Mouse (Mus musculus): ENCODE data around the gene Macf1. TPM values are rescaled to one million over a fixed set of nuclear protein-coding genes. Genes with fewer than 3 reads are reported as not detected.
A peak's percentile ranks its signal among the peaks of the same experiment; 100 is the strongest.

Macf1 gene
- total and polyA plus RNA-seq, 2 experiments from 2014 or later: 57.3 to 243 TPM

DNA sequence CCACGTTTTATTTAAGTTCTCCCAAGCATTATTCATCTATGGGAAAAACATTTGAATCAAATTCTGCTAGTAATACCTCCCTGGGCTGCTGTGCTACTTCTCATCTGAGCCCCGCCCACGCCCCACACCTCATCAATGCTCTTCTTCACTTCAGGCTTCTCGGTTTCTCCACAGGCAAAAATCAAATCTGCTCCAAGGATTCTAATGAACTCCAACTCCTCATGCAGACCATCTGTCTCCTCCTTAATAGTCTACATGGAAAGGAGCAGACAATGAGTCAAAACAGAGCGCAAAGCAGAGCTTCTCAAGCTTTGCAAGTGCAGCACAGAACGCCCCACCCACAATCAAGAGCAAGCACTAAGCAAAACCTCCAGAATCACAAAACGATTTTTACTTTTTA, 301.0 kb downstream of the Macf1 start:
- DNase-seq (ENCODE audit: low spot score) (no peak), ATAC-seq (no peak)
- H3K27me3 ChIP-seq (ENCODE audit: insufficient read depth, low read length): no peaks in the 10 kb centered on the region
- H3K36me3 ChIP-seq (ENCODE audit: insufficient read depth, low read length): peaks cover 70% of the 10 kb centered on the region
- H3K9me3 ChIP-seq (ENCODE audit: low read length): no peaks in the 10 kb centered on the region
- H3K4me2 ChIP-seq (ENCODE audit: low read depth, low read length): no peak overlapping the region
- H3K4me3 ChIP-seq (ENCODE audit: low read length): no peak overlapping the region
- H3K9ac ChIP-seq (replicated peaks; ENCODE audit: low read length): no peak overlapping the region
- H3K27ac ChIP-seq: 0 out of 2 replicates have a peak overlapping the region, but pooled peaks have one; percentile 7
- no peak for TF ChIP-seq CTCF (IDR thresholded peaks at IDR 0.05; ENCODE audit: low read depth)
- H3K4me1 ChIP-seq (ENCODE audit: insufficient read depth, low read length): no peaks in the 10 kb centered on the region
- 85% methylated on average over 7 of the region's 7 CpGs for WGBS

DNA sequence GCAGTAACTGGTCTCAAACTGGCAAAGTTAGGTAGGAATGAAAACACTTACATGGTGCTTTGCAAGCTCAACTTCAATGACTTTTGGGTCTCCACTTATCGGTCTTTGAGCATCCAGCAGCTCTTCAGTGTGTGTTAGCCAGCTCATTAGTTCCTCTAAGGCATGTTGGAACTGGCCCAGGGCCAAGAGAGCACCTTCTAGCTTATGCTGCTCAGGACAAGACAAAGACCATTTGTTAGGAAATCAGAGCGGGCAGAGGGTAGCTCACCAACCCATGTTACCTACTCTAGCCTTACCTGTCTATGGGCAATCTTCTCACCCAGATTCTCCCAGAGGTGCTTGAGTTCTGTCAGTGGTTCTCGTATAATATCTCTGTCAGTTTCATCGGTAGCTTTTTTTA, 302.1 kb downstream of the Macf1 start:
- H3K27me3 ChIP-seq (ENCODE audit: insufficient read depth, low read length): no peaks in the 10 kb centered on the region
- TF ChIP-seq CTCF (IDR thresholded peaks at IDR 0.05; ENCODE audit: low read depth): no peak
- H3K4me3 ChIP-seq (ENCODE audit: low read length): no peak overlapping the region
- H3K4me1 ChIP-seq (ENCODE audit: insufficient read depth, low read length): no peaks in the 10 kb centered on the region
- no peak overlapping the region for H3K4me2 ChIP-seq (ENCODE audit: low read depth, low read length)
- peaks cover 78% of the 10 kb centered on the region for H3K36me3 ChIP-seq (ENCODE audit: insufficient read depth, low read length)
- WGBS: 79% methylated on average over 4 of the region's 4 CpGs
- DNase-seq (ENCODE audit: low spot score) (no peak), ATAC-seq (no peak)
- H3K27ac ChIP-seq: no peak overlapping the region
- H3K9me3 ChIP-seq (ENCODE audit: low read length): no peaks in the 10 kb centered on the region
- H3K9ac ChIP-seq (replicated peaks; ENCODE audit: low read length): no peak overlapping the region

DNA sequence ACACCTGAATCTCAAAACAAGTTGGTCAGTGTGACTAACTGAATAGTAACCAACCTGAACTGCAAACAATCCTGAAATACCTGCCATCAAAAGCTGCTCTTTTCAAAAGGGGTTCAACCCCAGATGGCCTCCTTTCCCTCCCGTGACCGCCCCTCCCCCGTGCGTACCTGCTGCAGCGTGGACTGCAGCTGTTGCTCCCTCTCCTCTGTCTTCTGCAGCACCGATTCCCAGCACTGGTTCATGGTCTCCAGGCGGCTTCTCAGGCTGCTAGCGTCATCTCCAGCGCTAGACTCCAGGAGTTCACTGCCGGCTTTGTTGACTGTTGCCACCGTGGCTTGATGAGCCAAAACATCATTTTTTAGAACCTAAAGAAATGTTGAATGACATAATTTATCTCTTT, 302.6 kb downstream of the Macf1 start:
- TF ChIP-seq CTCF (IDR thresholded peaks at IDR 0.05; ENCODE audit: low read depth): no peak
- no peak overlapping the region for H3K27ac ChIP-seq
- no peaks in the 10 kb centered on the region for H3K27me3 ChIP-seq (ENCODE audit: insufficient read depth, low read length)
- no peak overlapping the region for H3K9ac ChIP-seq (replicated peaks; ENCODE audit: low read length)
- 93% methylated on average over 11 of the region's 11 CpGs for WGBS
- H3K4me3 ChIP-seq (ENCODE audit: low read length): no peak overlapping the region
- H3K4me1 ChIP-seq (ENCODE audit: insufficient read depth, low read length): no peaks in the 10 kb centered on the region
- peaks cover 78% of the 10 kb centered on the region for H3K36me3 ChIP-seq (ENCODE audit: insufficient read depth, low read length)
- no peaks in the 10 kb centered on the region for H3K9me3 ChIP-seq (ENCODE audit: low read length)
- DNase-seq (ENCODE audit: low spot score) (no peak), ATAC-seq (no peak)
- no peak overlapping the region for H3K4me2 ChIP-seq (ENCODE audit: low read depth, low read length)

DNA sequence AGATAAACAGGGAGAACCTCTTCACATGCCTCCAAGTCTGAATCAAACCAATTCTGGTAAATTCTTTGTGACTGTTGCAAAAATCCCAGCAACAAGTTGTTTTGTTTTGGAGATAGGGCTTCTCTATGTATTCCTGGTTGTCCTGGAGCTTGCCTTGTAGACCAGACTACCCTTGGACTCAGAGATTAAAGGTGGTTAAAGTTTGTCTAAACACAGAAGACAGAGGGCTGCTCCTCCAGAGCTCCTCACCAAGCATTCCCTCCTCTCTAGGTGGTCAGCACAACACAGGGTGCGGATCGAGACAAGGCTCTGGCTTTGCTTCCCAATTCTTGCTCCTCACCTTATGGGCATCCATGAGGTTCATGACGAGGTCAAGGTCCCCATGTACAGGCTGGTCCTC, 308.1 kb downstream of the Macf1 start:
- 94% methylated on average over 3 of the region's 3 CpGs for WGBS
- no peak overlapping the region for H3K27ac ChIP-seq
- TF ChIP-seq CTCF (IDR thresholded peaks at IDR 0.05; ENCODE audit: low read depth): no peak
- peaks cover 77% of the 10 kb centered on the region for H3K36me3 ChIP-seq (ENCODE audit: insufficient read depth, low read length)
- no peaks in the 10 kb centered on the region for H3K27me3 ChIP-seq (ENCODE audit: insufficient read depth, low read length)
- no peaks in the 10 kb centered on the region for H3K4me1 ChIP-seq (ENCODE audit: insufficient read depth, low read length)
- H3K9ac ChIP-seq (replicated peaks; ENCODE audit: low read length): no peak overlapping the region
- no peak overlapping the region for H3K4me3 ChIP-seq (ENCODE audit: low read length)
- H3K9me3 ChIP-seq (ENCODE audit: low read length): no peaks in the 10 kb centered on the region
- no peak for DNase-seq (ENCODE audit: low spot score)
- H3K4me2 ChIP-seq (ENCODE audit: low read depth, low read length): no peak overlapping the region
- ATAC-seq: no peak

DNA sequence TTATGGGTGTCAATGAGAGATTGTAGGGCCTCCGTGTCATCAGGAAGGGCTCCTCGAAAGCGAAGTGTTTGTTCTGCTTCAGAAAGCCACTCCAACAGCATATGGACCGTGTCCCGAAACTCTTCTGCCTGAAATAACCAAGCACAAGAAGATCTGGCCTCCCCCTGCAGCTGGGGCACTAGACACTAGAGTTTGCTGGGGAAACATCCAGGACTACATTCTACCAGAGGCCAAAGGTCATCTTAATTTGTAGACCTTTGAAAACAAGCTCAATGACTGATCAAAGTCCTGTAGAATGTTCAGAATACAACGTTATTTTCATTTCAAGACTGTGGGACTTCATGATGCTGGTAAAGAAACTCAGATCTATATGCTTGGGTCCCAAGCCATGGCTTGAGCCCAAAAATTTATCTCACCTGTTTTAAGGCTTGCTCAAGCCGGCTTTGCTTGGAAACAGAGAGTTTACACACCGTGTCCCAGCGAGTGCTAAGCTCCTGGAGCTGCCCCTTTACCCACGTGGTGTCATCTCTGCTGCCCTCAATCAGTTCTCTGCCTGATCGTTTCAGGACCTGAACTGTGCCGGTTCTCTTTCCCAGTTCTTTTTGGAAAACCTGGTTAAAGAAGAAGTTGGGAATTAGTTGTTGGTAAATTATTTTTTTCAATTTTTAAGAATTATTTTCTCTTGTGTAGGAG, 309.7 kb downstream of the Macf1 start:
- ATAC-seq: no peak
- H3K9ac ChIP-seq (replicated peaks; ENCODE audit: low read length): no peak overlapping the region
- H3K27me3 ChIP-seq (ENCODE audit: insufficient read depth, low read length): no peaks in the 10 kb centered on the region
- no peak overlapping the region for H3K4me3 ChIP-seq (ENCODE audit: low read length)
- H3K27ac ChIP-seq: no peak overlapping the region
- no peak overlapping the region for H3K4me2 ChIP-seq (ENCODE audit: low read depth, low read length)
- WGBS: 94% methylated on average over 12 of the region's 12 CpGs
- no peaks in the 10 kb centered on the region for H3K4me1 ChIP-seq (ENCODE audit: insufficient read depth, low read length)
- TF ChIP-seq CTCF (IDR thresholded peaks at IDR 0.05; ENCODE audit: low read depth): no peak
- no peak for DNase-seq (ENCODE audit: low spot score)
- peaks cover 86% of the 10 kb centered on the region for H3K36me3 ChIP-seq (ENCODE audit: insufficient read depth, low read length)
- H3K9me3 ChIP-seq (ENCODE audit: low read length): no peaks in the 10 kb centered on the region

DNA sequence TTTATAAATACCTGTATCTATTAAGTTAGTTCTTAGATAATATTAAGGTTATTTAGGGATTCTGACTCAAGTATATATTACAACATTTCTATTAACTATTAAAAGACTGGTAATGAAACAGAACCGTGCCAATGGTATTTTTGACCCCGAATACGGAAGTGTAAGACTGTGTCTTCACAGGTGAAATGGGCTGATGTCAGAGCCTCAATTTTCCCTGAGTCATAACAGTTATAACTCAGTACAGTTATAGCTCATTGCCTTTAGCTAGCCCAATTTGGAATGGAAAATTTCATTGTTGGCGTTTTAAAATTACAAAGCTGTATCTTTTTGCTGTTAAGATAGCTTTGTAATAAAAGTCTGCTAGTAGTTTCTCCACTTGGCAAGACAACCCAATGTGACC, 320.6 kb downstream of the Macf1 start:
- no peak overlapping the region for H3K4me3 ChIP-seq (ENCODE audit: low read length)
- H3K4me2 ChIP-seq (ENCODE audit: low read depth, low read length): no peak overlapping the region
- H3K9me3 ChIP-seq (ENCODE audit: low read length): no peaks in the 10 kb centered on the region
- ATAC-seq (no peak), DNase-seq (ENCODE audit: low spot score) (no peak)
- no peaks in the 10 kb centered on the region for H3K27me3 ChIP-seq (ENCODE audit: insufficient read depth, low read length)
- H3K9ac ChIP-seq (replicated peaks; ENCODE audit: low read length): no peak overlapping the region
- 95% methylated on average over 4 of the region's 4 CpGs for WGBS
- no peaks in the 10 kb centered on the region for H3K4me1 ChIP-seq (ENCODE audit: insufficient read depth, low read length)
- H3K27ac ChIP-seq: no peak overlapping the region
- TF ChIP-seq CTCF (IDR thresholded peaks at IDR 0.05; ENCODE audit: low read depth): no peak
- peaks cover 72% of the 10 kb centered on the region for H3K36me3 ChIP-seq (ENCODE audit: insufficient read depth, low read length)

- ATAC-seq: no peak
- no peak for DNase-seq (ENCODE audit: low spot score)
- Histone ChIP-seq H3K9me3 (ENCODE audit: low read length) (no peaks in the 10 kb centered on the region), H3K4me3 (ENCODE audit: low read length) (no peak overlapping the region), H3K27me3 (ENCODE audit: insufficient read depth, low read length) (no peaks in the 10 kb centered on the region), H3K9ac (replicated peaks; ENCODE audit: low read length) (no peak overlapping the region), H3K27ac (no peak overlapping the region), H3K36me3 (ENCODE audit: insufficient read depth, low read length) (peaks cover 67% of the 10 kb centered on the region), H3K4me2 (ENCODE audit: low read depth, low read length) (no peak overlapping the region), H3K4me1 (ENCODE audit: insufficient read depth, low read length) (no peaks in the 10 kb centered on the region)
- TF ChIP-seq CTCF (IDR thresholded peaks at IDR 0.05; ENCODE audit: low read depth): no peak
- 96% methylated on average over 12 of the region's 12 CpGs for WGBS
Observed at GRCm38 (mm10) chr4:123360771-123361170, 323.4 kb downstream of the Macf1 start.
